Mouse (Mus musculus): Measurements from ENCODE around the gene Ptprq. TPM values are rescaled to one million over a fixed set of nuclear protein-coding genes. Genes with fewer than 3 reads are reported as not detected.

Gene Ptprq
- total RNA-seq, 2 experiments from 2014 or later: 0.12 to 0.21 TPM

DNA sequence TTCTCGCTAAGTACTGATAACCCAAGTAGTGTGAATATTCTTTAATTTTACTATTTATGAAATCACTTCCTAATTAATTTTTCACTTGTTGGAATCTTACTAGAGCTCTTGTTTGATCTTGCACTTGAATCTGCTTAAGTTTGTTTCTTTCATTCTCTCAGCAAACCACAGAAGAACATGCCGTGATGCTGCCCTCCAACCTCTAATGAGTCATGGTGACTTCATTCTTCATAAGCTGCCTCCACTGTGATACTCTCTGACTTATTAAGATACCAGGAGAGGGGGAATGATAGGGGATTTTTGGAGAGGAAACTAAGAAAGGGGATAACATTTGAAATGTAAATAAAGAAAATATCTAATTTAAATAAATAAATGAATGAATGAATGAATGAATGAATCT is 60.7 kb downstream of the Ptprq start:
- DNase-seq (ENCODE audit: extremely low spot score in 1 of 2, low spot score in 1 of 2): no peak

DNA sequence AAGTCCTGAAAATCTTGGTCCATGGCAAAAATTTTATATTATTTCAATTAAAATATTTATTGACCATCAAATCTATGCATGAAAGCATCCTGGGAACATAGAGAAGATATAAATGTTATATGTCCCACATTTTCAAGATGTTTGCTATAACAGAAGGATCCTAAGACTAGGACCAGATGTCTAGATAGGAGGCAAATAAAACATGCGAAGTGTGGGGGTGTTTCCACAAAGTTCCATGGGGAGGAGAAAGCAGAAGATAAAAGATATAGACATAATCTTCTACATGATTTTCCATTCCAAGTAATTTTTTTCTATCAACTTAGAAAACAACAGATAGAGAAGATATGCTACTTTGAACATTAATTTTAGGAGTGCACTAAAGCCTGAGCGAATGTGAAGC is 70.2 kb downstream of the Ptprq start:
- DNase-seq (ENCODE audit: extremely low spot score in 1 of 2, low spot score in 1 of 2): no peak

DNA sequence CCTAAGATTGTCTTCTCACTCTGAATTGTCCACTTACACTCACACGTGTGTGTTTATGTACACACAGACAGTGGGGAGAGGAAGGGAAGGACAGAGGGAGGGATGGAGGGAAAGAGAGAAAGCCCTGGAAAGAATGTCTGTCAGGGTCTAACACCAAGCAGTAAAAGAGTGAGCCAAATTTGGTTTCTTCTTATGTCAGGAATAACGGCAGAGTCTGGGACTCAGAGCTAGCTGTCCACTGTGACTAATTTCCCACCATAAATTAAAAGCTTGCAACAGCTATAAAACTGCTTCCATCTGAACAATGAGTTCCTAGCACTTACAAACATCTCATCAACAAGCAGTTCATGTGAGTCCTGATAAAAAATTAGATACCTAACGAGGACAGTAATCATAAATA is 91.7 kb downstream of the Ptprq start:
- no peak for DNase-seq (ENCODE audit: extremely low spot score in 1 of 2, low spot score in 1 of 2)

DNA sequence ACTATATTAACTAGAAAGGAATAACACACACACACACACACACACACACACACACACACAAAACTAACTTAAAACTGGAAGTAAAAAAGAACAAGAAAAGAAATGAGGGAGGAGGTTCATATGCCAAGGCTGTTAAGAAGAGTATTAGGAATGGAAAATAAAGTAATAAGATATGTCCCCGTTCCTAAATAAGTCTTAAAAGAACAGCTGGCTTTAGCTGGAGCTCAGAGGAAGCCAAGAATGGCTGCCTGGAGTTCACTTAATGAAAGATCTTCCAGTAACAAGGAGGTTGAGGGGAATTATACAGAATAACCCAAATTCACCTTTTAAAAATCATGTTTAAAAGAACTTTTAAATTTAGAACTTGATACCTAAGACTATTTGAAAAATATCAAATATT is 93.2 kb downstream of the Ptprq start:
- no peak for DNase-seq (ENCODE audit: extremely low spot score in 1 of 2, low spot score in 1 of 2)

DNA sequence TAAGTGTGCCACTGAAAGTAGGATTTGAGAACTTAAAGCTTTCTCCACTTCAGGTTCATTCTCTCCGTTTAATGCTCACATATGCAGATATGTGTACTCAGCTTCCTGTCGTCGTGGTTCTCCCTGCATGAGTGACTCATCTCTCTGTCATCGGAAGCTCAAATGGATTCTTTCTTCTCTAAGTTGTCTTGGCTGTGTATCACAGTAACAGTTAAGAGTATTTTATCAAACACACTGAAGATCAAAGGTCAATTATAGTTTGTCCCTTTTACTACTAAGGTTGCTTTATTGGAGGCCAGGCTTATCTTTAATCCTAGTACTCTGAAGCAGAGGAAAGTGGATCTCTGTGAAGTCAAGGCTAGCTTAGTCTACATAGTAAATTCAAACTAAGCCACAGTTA is 95.6 kb downstream of the Ptprq start:
- no peak for DNase-seq (ENCODE audit: extremely low spot score in 1 of 2, low spot score in 1 of 2)

DNA sequence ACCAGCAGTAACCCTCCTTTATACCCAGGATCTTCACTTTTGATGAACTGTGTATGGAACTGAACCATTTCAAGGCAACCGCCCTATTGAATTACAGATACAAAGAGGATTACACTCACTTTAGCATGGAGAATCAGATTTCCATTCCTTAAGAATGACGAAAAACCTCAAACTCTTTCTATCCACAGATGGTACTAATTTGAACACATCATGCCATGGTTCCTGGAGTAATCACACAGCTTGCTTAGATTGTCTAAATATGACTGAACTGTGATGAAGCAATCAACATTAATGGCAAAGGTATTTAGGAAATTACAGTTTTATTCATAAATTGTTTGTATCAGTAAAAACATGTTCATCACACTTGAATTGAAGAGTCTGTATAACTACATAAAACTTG is 104.4 kb downstream of the Ptprq start:
- DNase-seq (ENCODE audit: extremely low spot score in 1 of 2, low spot score in 1 of 2): no peak

DNA sequence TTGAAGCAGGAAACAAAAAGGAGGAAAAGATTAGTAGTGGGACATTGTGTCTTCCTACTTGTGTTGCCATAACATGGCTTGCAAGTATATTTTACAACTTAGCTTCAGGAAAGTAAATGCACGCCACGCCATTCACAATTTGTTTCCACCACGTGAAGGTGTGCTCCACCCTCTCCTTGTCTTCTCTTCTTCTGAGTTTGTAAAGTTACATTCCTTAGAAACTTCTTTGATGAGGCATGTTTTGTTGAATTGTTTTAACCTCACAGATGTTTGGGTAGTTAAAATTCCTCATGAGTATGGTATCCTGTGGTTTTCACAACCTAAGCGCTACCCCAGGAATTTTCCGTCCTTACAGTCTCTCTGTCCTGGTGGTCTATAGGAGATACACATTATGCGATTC is 118.5 kb downstream of the Ptprq start:
- DNase-seq (ENCODE audit: extremely low spot score in 1 of 2, low spot score in 1 of 2): no peak

DNA sequence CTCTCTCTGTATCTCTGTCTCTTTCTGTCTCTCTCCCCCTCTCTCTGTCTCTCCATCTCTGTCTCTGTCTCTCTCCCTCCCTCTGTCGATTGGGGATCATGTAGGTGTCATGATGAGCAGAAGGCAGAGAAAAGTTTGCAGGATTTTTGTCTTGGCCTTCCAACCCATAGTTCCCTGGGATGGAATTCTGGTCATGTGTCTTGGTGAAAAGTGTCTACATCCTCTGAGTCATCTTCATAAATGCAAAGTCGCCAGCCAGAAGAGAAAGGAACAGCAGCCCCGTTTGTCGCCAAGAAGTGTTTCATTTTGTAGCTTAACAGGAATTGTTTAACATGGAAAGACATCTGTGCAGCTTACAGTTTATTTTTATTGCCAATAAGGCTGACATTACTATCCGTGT is 136.5 kb downstream of the Ptprq start:
- DNase-seq (ENCODE audit: extremely low spot score in 1 of 2, low spot score in 1 of 2): no peak

DNA sequence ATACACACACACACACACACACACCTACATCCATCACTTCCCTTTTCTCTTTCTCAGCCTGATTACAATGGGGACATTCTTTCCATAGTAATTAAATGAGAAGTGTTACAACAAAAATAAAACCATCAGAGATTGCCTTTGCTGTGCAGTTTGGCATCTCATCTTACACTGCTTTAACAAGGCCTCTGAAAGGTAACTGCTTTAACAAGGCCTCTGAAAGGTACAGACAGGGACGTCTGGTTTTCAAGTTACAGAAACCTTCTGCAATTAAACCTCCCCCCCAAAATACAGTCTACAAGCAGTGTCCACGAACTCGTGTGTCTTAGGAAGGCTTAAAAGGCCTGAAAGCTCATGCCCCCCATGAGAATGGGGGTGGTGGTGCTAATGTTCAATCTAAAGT is 150.8 kb downstream of the Ptprq start:
- no peak for DNase-seq (ENCODE audit: extremely low spot score in 1 of 2, low spot score in 1 of 2)

DNA sequence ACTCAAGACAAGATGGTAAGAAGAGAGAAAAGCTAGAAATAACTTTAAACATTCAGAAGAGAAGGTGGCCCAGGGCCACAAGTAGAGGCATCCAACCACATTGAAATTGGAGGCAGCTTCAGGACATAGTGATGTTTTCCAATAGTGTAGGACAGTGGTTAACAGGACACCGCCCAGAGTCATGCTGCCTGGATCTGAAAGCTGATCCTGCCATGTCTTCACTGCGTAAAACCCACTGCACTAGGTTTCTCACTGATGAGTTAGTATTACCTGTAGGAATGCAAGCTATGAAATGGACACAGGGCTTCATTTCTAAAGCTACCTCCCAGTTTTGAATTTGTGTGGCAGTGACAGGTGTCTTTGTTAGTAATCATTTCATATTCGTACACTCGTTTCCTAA is 151.6 kb downstream of the Ptprq start:
- no peak for DNase-seq (ENCODE audit: extremely low spot score in 1 of 2, low spot score in 1 of 2)

DNA sequence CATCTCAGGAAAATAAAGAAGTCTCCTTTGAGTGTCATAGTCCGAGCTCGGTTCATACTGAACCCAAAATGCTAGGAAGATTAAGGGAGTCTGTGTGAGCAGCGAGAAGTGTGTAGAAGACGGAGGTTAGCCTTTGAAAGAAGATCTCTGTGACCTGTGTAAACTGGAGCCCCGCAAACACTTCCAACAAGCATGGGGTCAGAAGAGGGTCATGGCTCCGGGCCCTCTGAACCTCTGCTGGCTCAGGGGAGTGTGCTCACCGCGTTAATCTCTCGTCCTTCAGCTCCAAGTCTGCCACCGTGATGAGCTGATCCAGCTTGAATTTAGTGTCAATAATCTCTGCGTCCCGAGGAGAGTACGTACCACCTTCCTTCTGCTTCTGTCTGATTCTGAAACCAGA is 157.0 kb downstream of the Ptprq start:
- no peak for DNase-seq (ENCODE audit: extremely low spot score in 1 of 2, low spot score in 1 of 2)

DNA sequence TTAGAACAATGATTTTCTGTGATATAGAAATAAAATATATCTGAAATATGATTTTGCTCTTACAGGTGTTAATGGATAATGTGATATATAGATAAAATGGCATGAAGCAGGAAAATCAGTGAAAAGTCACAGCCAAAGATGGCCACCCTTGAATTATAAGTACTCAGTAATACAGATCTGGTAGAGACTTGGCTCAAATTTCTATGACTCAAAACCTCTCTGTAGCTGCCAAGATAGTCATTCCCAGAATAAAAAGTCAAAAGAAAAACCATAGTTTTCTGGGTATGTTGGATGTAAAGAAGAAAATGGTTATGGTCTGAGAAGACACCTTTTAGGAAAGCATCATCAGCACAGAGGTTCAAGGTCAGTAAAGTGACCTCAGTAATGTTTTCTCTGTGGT is 159.0 kb downstream of the Ptprq start:
- DNase-seq (ENCODE audit: extremely low spot score in 1 of 2, low spot score in 1 of 2): no peak

DNA sequence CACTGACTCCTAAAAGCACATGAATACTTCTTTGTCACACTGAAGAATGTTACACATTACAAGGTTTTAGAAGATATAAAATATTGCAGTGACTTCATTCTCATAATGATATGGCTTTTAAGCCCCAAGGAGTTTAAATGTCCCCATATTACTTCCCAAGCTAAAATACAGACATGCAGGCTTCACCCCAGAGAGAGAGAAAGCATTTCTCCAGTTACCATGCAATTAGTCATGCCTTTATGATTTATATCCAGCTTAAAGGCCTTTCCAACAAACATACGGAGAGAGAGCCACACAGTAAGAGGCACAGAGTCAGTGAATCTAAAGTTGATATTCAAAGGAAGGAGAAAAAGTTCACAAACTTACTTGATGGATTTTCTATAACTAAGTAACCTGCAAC is 176.8 kb downstream of the Ptprq start:
- no peak for DNase-seq (ENCODE audit: extremely low spot score in 1 of 2, low spot score in 1 of 2)

DNA sequence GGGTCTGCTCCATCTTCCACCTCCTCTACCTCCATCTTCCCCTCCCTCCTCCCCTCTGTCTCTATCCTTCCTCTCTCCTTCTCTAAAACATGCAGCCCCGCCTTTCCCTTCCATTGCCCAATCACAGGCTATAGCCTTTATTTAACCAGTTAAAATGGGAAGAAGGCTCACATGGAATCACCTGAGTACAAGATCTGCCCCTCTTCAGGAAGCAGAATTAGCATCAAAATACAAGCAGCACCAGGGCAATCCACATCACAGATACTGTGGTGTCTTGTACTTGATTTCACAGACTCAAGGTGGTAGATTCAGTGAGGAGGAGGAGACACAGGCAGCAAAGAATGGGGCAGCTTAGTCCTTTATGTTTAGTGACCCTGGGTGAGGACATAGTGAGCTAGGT is 191.1 kb downstream of the Ptprq start:
- no peak for DNase-seq (ENCODE audit: extremely low spot score in 1 of 2, low spot score in 1 of 2)

DNA sequence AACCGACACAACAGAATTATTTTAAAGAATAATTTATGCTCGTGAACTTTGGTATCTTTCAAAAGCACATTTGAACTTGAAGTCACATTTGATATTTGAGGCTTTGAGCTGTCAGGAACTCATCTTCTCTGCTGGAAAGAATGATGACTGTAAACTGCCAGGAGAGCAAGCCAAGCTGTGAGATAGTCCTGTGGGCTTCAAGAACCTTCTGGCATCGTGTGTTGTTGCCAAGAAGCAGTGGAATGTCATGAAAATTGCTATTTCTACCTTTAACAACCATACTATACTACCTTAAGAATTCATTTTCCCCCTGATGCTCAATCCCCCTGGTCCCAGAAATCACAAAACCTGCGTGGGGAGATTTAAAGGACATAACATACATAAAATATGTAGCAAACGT is 200.6 kb downstream of the Ptprq start:
- no peak for DNase-seq (ENCODE audit: extremely low spot score in 1 of 2, low spot score in 1 of 2)

DNA sequence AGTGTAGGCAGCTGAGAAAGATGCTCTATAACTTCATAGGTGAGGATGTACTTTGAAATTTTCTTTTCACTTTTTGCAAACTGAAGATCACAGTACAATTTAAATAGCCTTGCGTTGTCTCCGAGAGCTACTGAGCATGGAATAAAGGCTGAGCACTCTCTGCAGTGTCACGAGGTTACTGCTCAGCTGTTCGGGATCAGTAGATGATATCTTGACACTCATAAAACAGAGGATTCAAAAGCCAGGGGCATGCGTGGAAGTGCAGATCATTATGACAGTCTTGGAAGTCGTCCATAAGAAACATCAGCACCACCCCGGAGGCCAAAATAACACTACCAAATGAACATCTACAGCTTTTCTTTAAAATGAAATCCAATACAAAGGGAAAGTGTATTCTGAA is 203.2 kb downstream of the Ptprq start:
- DNase-seq (ENCODE audit: extremely low spot score in 1 of 2, low spot score in 1 of 2): no peak

DNA sequence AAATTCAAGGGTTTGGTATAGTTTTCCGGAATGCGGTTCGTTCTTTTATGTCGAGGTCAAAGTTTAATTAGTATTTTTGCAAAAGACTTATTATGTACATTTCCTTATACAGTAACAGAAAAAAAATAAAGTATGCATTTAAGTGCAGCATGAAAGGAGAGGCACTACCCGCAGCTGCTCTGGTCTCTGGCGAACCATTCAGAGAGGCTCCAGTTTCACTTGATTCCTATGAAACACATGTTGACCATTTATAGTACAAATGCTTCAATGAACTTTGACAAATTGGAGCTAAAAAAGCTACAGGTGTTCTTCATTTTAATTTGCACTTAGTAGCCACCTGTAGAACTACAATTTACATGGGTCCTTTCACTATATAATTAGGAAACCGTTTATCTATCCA is 205.1 kb downstream of the Ptprq start:
- DNase-seq (ENCODE audit: extremely low spot score in 1 of 2, low spot score in 1 of 2): no peak

DNA sequence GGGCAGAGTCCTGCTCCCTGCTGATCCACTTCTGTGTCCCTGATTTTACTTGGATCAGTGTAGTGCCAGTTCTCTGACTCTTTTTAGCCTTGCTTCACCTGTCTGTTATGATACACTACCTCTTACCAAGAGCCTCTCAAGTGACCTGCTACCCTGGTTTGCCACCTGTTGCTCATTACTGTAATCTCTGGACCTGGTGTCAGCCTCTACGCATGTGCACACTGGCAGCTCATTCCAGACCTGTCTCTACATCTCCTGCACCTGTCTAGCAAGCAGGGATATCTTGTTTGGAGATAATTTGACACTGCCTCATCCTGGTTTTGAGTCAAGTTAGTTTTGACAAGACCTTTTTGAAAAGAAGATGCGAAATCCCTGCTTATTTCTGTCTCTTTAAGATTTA is 213.5 kb downstream of the Ptprq start:
- no peak for DNase-seq (ENCODE audit: extremely low spot score in 1 of 2, low spot score in 1 of 2)

DNA sequence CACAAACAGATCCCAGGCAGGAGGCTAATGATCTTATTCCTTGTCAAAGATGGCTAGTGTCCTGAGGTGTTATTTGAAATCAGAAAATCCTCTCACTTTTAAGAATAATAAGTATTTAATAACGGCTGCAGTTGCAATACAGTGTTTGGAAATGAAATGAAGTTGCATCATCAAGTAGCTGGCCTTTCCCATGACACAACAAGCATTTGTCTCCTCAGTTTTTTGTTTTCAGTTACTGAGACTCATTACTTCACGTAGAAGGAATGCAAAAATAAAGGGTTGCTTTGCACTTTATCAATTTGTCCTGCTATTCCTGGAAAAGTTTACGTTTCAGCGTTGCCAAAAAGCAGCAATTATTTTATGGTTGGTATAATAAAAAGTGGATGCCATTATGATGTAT is 216.4 kb downstream of the Ptprq start:
- no peak for DNase-seq (ENCODE audit: extremely low spot score in 1 of 2, low spot score in 1 of 2)

DNA sequence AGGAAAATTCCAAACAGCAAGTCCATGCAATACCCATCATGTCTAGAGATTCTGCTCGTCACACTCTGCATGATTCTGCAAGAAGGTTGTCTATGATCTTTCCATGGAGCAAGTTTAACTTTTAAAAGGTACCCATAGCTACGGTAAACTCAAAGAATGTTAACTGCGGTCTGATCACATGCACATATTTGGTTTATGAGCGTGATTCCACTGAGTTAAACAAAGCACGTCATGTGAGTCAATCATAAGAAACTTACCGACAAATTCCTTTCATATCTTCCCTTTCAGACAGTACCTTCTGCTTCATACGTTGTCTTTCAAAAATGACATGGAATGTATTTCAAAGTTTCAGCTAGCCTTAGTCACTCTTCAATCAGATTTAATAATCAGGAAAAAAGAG is 217.7 kb downstream of the Ptprq start:
- no peak for DNase-seq (ENCODE audit: extremely low spot score in 1 of 2, low spot score in 1 of 2)

DNA sequence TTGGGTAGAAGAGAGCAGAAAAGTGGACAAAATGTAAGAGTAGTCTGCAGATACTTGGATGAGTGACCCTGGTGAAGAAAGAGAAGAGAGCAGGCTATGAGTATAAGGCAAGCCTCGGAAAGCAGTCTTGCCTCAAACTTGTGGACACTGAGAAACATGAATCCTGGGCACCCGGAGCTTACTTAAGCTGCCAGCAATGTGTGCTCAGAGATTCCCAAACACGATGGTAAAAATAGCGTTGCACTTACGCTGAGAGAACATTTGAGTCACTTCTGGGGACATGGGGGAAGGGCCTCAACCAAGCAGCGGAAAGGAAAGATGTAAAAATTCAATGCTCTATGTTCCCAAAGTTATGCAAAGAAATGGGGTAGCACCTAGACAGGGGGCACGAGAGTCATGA is 220.2 kb downstream of the Ptprq start:
- no peak for DNase-seq (ENCODE audit: extremely low spot score in 1 of 2, low spot score in 1 of 2)

DNA sequence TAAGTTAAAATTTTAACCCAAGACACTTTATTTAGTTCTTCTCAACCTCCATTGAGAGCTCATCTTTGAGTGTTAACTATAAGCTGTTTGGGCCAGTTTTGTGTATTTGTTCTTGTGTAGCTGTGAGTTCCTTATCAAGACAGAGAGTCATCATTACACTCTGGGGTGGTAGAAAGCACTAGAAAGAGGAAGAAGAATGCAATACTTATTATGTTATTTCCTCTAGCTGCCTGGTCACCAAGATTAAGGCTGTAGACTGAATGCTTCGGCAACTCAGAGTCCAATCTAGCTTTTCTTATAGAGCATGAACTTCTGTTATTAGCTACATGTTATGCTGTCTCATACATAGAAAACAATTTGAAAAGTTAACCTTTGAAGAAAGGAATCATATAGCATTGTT is 223.4 kb downstream of the Ptprq start:
- DNase-seq (ENCODE audit: extremely low spot score in 1 of 2, low spot score in 1 of 2): no peak

DNA sequence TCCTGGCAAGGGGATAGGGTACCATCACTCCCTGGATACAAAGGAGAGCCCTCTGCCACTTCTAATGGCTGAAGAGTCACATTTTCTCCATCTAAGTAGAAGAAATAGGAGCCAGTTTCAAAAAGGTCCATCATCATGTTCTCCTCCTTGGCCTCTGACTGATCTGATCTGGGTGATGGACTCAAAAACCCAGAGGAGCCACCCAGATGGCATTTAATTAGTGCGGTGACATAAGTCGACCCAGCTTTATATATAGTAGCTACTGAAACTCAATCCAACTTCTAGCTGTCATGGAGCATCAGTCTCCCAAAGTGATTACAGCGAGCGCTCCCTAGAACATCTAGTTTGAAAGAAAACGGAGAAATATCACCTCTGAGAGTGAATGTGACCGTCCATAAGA is 225.3 kb downstream of the Ptprq start, which contains the start of gene Myf6:
Gene Myf6, minus strand, starts transcription at position 170 of the 400 bp plus-strand sequence.
- no peak for DNase-seq (ENCODE audit: extremely low spot score in 1 of 2, low spot score in 1 of 2)
